Mouse (Mus musculus) liver, embryonic 14.5 days (tissue): ENCODE results near the gene Vsig10.

Source experiments
- CTCF ChIP-seq: IDR thresholded peaks from 2 replicates; pipeline ENCODE4 v1.5.1; 2016; ENCODE audit warnings: antibody characterized with exemption, low read depth, control low read depth
- EP300 ChIP-seq: IDR thresholded peaks from 2 replicates; pipeline ENCODE4 v1.6.1; 2016; ENCODE audit warnings: antibody characterized with exemption, low read depth

DNA sequence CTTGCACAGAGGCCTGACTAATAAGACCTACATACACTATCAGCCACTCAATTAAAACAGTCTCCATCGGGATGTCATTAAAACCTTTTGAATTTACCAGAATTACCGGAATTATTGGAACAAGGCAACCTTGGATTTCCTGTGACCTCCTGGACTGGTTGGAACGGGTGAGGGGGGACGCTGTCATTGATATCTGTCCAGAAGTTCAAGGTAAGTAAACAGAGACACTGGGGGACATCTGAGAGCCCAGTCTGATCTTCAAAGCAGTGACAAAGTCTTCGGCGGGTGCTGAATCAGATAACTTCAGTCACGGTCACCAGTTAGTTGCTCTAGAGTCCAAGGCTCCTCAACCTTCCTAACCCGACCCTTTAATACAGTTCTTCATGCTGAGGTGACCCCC is 23.9 kb upstream of the Vsig10 start:
- TF ChIP-seq EP300 (no peak), CTCF (no peak)
